ENCODE assay signal across 9 mouse cellular contexts in the genomic region with DNA sequence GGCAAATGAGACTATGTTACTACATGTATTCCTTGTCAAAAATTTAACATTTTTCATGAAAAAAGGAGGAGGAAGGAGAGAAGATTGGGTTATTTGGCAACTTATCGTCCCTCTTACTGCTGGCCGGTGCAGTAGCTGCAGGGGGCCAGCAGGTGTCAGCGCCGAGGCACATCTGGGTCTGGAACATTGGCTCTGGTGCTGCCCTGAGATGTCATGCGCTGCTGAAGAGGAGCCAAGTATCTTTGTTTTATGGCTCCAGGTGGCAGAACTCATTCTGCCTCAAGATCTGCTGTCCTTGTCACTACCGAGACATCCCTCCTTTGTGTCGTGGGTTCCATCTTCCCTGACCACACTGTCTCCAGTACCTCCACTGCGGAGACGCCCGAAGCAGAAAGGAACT. TPM values are rescaled to one million over a fixed set of nuclear protein-coding genes. Genes with fewer than 3 reads are reported as not detected.
DNase-seq lines count a peak whose midpoint lies in the region; ATAC-seq and TF ChIP-seq lines count a peak whose summit lies in the region.
"Had no signal": no experiment of that assay in that cellular context is flagged by ENCODE, and none has a peak within 500 bp of the region (broad histone marks: within the 10 kb centered on the region; RNA-seq: fewer than 3 reads in every experiment).

No protein-coding gene starts in this region.

- TF ChIP-seq POLR2A in testis, adult 2 months (IDR thresholded peaks at IDR 0.05; ENCODE audit: control insufficient read depth, low read depth, low read length), result no peak

- whole genome bisulfite sequencing in forebrain, embryonic 11.5 days, result 56% methylated on average over 10 of the region's 10 CpGs
- WGBS in forebrain, embryonic 10.5 days, result 54% methylated on average over 10 of the region's 10 CpGs
- 51% methylated on average over 10 of the region's 10 CpGs for WGBS in midbrain, embryonic 14.5 days

- peak; percentile 63 for DNase-seq in forebrain, embryonic 11.5 days (ENCODE audit: low spot score)
- no peak for DNase-seq in forebrain, embryonic 10.5 days (ENCODE audit: extremely low spot score, low spot score)
- peak; percentile 67 for DNase-seq in A20 (ENCODE audit: low read depth, low spot score)
- peak; percentile 67 for DNase-seq in adrenal gland, postnatal 25 days
- peak; percentile 36 to 46 for DNase-seq in gastrocnemius, postnatal 36 days
- DNase-seq in kidney, postnatal 25 days, result peak; percentile 66
- peak; percentile 77 for DNase-seq in midbrain, embryonic 14.5 days

- no peaks in the 10 kb centered on the region for H3K27me3 ChIP-seq in forebrain, embryonic 11.5 days (ENCODE audit: control insufficient read depth, insufficient read depth, low read length)
- no peaks in the 10 kb centered on the region for H3K27me3 ChIP-seq in forebrain, embryonic 10.5 days (ENCODE audit: poor library complexity, severe bottlenecking)
- H3K27me3 ChIP-seq in midbrain, embryonic 14.5 days (ENCODE audit: control insufficient read depth, insufficient read depth, low read length), result no peaks in the 10 kb centered on the region
- H3K27me3 ChIP-seq in testis, adult 2 months (ENCODE audit: control insufficient read depth, insufficient read depth, low read length), result no peaks in the 10 kb centered on the region
- H3K27me3 ChIP-seq: heart, embryonic 13.5 days had no signal

- intact Hi-C loops in gastrocnemius, postnatal 36 days (cut with DNase I), result loop anchor here (5.0 kb wide), 1 partner anchor 165 kb away; no protein-coding TSS in a partner anchor

- H3K36me3 ChIP-seq in forebrain, embryonic 11.5 days (ENCODE audit: control insufficient read depth, insufficient read depth, low read length), result no peaks in the 10 kb centered on the region
- H3K36me3 ChIP-seq in forebrain, embryonic 10.5 days (replicated peaks), result peaks cover 10% of the 10 kb centered on the region; the same call in 1 of the 2 replicates
- H3K36me3 ChIP-seq in midbrain, embryonic 14.5 days (ENCODE audit: control insufficient read depth, insufficient read depth, low read length), result no peaks in the 10 kb centered on the region
- no peaks in the 10 kb centered on the region for H3K36me3 ChIP-seq in testis, adult 2 months (ENCODE audit: control insufficient read depth, insufficient read depth, low read length)
- H3K36me3 ChIP-seq: heart, embryonic 13.5 days had no signal

- H3K9me3 ChIP-seq in forebrain, embryonic 11.5 days (ENCODE audit: control insufficient read depth, low read length), result no peaks in the 10 kb centered on the region
- H3K9me3 ChIP-seq in forebrain, embryonic 10.5 days, result no peaks in the 10 kb centered on the region
- no peaks in the 10 kb centered on the region for H3K9me3 ChIP-seq in midbrain, embryonic 14.5 days (ENCODE audit: control insufficient read depth, low read length)
- H3K9me3 ChIP-seq: heart, embryonic 13.5 days had no signal

- no peak overlapping the region for H3K27ac ChIP-seq in forebrain, embryonic 11.5 days (ENCODE audit: low read depth, low read length)
- no peak overlapping the region for H3K27ac ChIP-seq in forebrain, embryonic 10.5 days
- H3K27ac ChIP-seq in midbrain, embryonic 14.5 days (replicated peaks; ENCODE audit: low read depth, low read length), result no peak overlapping the region
- no peak overlapping the region for H3K27ac ChIP-seq in testis, adult 2 months (ENCODE audit: control insufficient read depth, insufficient read depth, low read depth, low read length)
- H3K27ac ChIP-seq: heart, embryonic 13.5 days had no signal

- no peak for ATAC-seq in forebrain, embryonic 11.5 days (replicated peaks; ENCODE audit: low FRiP score)
- peak; percentile 67; the same call in 1 of the 2 replicates for ATAC-seq in midbrain, embryonic 14.5 days (ENCODE audit: low FRiP score, low TSS enrichment)

- peak; percentile 89; the same call in 1 of the 2 replicates for TF ChIP-seq CTCF in testis, adult 2 months (IDR thresholded peaks at IDR 0.05; ENCODE audit: control insufficient read depth, insufficient read depth, insufficient replicate concordance, low read depth, low read length)

- no peaks in the 10 kb centered on the region for H3K4me1 ChIP-seq in forebrain, embryonic 11.5 days (replicated peaks; ENCODE audit: control insufficient read depth, insufficient read depth, low read length)
- no peaks in the 10 kb centered on the region for H3K4me1 ChIP-seq in forebrain, embryonic 10.5 days
- no peaks in the 10 kb centered on the region for H3K4me1 ChIP-seq in midbrain, embryonic 14.5 days (ENCODE audit: control insufficient read depth, insufficient read depth, low read length)
- H3K4me1 ChIP-seq in testis, adult 2 months (ENCODE audit: control insufficient read depth, insufficient read depth, low read length), result no peaks in the 10 kb centered on the region; the same call in 1 of the 2 replicates

- no peak overlapping the region for H3K4me3 ChIP-seq in forebrain, embryonic 11.5 days (ENCODE audit: low read depth, low read length)
- no peak overlapping the region for H3K4me3 ChIP-seq in forebrain, embryonic 10.5 days
- H3K4me3 ChIP-seq in midbrain, embryonic 14.5 days (replicated peaks; ENCODE audit: low read depth, low read length), result no peak overlapping the region
- no peak overlapping the region for H3K4me3 ChIP-seq in testis, adult 2 months (ENCODE audit: control insufficient read depth, low read depth, low read length)
- H3K4me3 ChIP-seq: heart, embryonic 13.5 days had no signal

- no peak overlapping the region for H3K4me2 ChIP-seq in forebrain, embryonic 11.5 days (ENCODE audit: low read depth, low read length, severe bottlenecking)
- no peak overlapping the region for H3K4me2 ChIP-seq in midbrain, embryonic 14.5 days (ENCODE audit: low read length)
- H3K4me2 ChIP-seq: heart, embryonic 13.5 days had no signal

- H3K9ac ChIP-seq in forebrain, embryonic 11.5 days (ENCODE audit: low read length), result no peak overlapping the region
- H3K9ac ChIP-seq in midbrain, embryonic 14.5 days (replicated peaks; ENCODE audit: low read length), result no peak overlapping the region
- H3K9ac ChIP-seq: heart, embryonic 13.5 days had no signal

RNA-seq across cellular contexts. Expression of gene Ncl, which starts 12.8 kb away (rescaled TPM):
- 410 and 411 TPM in 2 replicates for polyA plus RNA-seq in forebrain, embryonic 11.5 days (2014; fragmentation: Nextera tagmentation; extraction: Ambion mirVana)
- 644 and 705 TPM in 2 replicates for polyA plus RNA-seq in forebrain, embryonic 10.5 days (2016; fragmentation: Nextera tagmentation; extraction: Ambion mirVana)
- total RNA-seq in adrenal gland, postnatal 25 days (2021), result 238 and 311 TPM in 2 replicates
- total RNA-seq in gastrocnemius, postnatal 36 days (2021), result 100 to 1,000 TPM in 1 of 2 experiments, 10 to 100 TPM in 1; 79.3 to 101 TPM
- polyA plus RNA-seq in midbrain, embryonic 14.5 days (2014; fragmentation: Nextera tagmentation; extraction: Ambion mirVana), result 153 and 154 TPM in 2 replicates
- 5.1 and 5.7 TPM in 2 replicates for polyA plus RNA-seq in testis, adult 2 months (2012; rRNA removed)

RNA-seq across cellular contexts. Expression of gene Nmur1, which starts 54.0 kb away (rescaled TPM):
- 0.72 TPM in 1 of 2 replicates, not detected in the other for polyA plus RNA-seq in forebrain, embryonic 11.5 days (2014; fragmentation: Nextera tagmentation; extraction: Ambion mirVana)
- polyA plus RNA-seq in forebrain, embryonic 10.5 days (2016; fragmentation: Nextera tagmentation; extraction: Ambion mirVana), result 0.17 and 0.27 TPM in 2 replicates
- not detected in 2 replicates for total RNA-seq in adrenal gland, postnatal 25 days (2021)
- total RNA-seq in gastrocnemius, postnatal 36 days (2021), result not detected
- polyA plus RNA-seq in midbrain, embryonic 14.5 days (2014; fragmentation: Nextera tagmentation; extraction: Ambion mirVana), result not detected in 2 replicates
- 11.7 and 23.8 TPM in 2 replicates for polyA plus RNA-seq in testis, adult 2 months (2012; rRNA removed)
- polyA plus RNA-seq: heart, embryonic 13.5 days had no signal

RNA-seq across cellular contexts. Expression of gene Tex44, which starts 54.1 kb away (rescaled TPM):
- not detected in 2 replicates for polyA plus RNA-seq in forebrain, embryonic 11.5 days (2014; fragmentation: Nextera tagmentation; extraction: Ambion mirVana)
- not detected in 2 replicates for polyA plus RNA-seq in forebrain, embryonic 10.5 days (2016; fragmentation: Nextera tagmentation; extraction: Ambion mirVana)
- total RNA-seq in adrenal gland, postnatal 25 days (2021), result not detected in 2 replicates
- not detected for total RNA-seq in gastrocnemius, postnatal 36 days (2021)
- not detected in 2 replicates for polyA plus RNA-seq in midbrain, embryonic 14.5 days (2014; fragmentation: Nextera tagmentation; extraction: Ambion mirVana)
- 140 and 142 TPM in 2 replicates for polyA plus RNA-seq in testis, adult 2 months (2012; rRNA removed)
- polyA plus RNA-seq: heart, embryonic 13.5 days had no signal

Comparison
In these comparisons a context has a peak if more than half of its experiments do, and no peak if none do; other contexts are left out.
1. RNA of gene Ncl, which starts 12.8 kb away (polyA plus RNA-seq): 644 to 705 TPM in forebrain, embryonic 10.5 days, 410 to 411 TPM in forebrain, embryonic 11.5 days and 153 to 154 TPM in midbrain, embryonic 14.5 days; 5.1 to 5.7 TPM in testis, adult 2 months; every median in the first group is over 10 times any median in the second.
2. RNA of gene Tex44, which starts 54.1 kb away (polyA plus RNA-seq): 140 to 142 TPM in testis, adult 2 months; not detected in forebrain, embryonic 11.5 days, not detected in forebrain, embryonic 10.5 days and not detected in midbrain, embryonic 14.5 days; every median in the first group is over 100 times any median in the second.